Mouse (Mus musculus) olfactory bulb, adult 2 months (tissue): Measurements from ENCODE around the gene 1110008L16Rik.

ENCODE experiments used
- CTCF ChIP-seq: fragments of 200-500 bp; IDR thresholded peaks from 2 replicates; pipeline ENCODE4 v1.5.1; 2012; ENCODE audit warnings: low read depth, mild to moderate bottlenecking, low read length, moderate library complexity; ENCODE audit not compliant: insufficient read depth
- POLR2A ChIP-seq: fragments of 200-500 bp; IDR thresholded peaks from 2 replicates; pipeline ENCODE4 v1.6.1; 2012; ENCODE audit warnings: mild to moderate bottlenecking, low read depth, low read length, moderate library complexity; ENCODE audit not compliant: insufficient read depth

- TF ChIP-seq POLR2A (no peak), CTCF (no peak)
Measured at GRCm38 (mm10) chr12:55299336-55299735, at the start of gene 1110008L16Rik.
